Mouse (Mus musculus): ENCODE results near the gene 4931406C07Rik. TPM values are rescaled to one million over a fixed set of nuclear protein-coding genes. Genes with fewer than 3 reads are reported as not detected.

The 4931406C07Rik gene
- polyA plus RNA-seq (2012; rRNA removed) = 26.9 and 27.3 TPM in 2 replicates

DNA sequence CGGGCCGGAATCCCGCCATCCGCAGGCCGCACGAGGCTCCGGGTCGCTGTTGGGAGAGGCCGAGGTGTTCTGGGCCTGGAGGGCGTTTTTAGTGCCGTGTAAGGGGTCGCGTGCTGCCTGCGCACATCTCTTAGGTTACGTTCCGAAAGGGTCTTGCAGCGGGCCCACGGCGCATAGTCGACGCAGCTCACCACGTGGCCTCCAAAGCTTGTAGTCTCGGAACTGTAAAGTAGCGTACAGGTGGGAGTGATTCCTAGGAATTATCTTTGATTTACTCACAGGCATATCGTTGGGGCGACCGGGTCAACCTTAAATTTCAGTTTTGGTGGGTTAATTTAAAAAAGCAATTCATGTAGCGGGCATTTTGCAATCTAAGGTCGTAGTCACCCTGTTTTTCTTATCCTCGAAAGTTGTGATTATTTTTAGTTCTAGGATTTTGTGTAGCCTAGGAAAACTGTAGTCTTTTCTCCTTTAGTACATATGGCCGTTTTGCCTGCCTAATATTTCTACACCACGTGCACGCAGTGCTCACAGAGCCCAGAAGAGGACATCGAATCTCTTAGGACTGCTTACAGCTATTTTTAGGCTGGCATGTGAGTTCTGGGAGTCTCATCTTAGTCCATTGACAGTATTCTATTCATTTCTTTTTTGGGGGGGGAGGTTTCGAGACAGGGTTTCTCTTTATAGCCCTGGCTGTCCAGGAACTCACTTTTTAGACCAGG is at the start of gene 4931406C07Rik:
TSS of gene 4931406C07Rik (minus strand) at position 51 of the 722 bp plus-strand sequence.

DNA sequence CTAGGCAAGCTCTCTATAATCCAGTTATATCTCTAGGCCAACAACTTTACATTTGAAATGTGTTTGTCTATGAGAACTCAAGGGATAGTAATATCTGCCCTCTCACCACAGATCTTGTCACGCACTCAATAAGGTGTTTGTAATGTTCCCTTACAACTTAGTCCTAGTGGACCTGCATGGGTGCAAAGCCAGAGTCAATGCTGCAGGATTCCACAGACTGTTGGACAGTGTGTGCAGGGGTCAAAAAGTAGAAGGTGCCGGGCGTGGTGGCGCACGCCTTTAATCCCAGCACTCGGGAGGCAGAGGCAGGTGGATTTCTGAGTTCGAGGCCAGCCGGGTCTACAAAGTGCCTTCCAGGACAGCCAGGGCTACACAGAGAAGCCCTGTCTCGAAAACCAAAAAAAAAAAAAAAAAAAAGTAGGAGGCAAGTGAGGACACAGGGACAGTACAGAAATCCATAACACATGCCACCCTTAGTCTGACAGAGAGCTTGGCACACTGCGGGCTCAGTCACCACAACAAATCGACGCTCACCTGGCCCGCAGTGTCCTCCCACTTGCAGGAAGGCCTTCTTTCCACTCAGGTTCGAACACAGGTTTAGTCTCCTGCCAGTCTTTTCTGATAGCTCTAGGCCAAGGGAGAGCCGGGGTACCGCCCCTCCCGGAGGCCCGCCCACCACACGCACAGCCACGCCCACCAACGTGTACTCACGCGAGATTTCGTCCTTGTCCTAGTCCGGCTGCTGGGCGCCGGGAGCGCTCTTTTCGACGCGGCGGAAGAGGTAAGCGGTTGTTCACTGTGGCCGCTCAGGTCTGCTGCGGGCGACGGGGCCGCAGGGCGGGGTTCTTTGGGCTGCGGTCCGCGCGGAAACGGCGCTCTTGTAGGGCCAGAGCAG is 498 bp downstream of the 4931406C07Rik start, which contains the start of gene Taf1d:
TSS of gene Taf1d (plus strand) at position 712 of the 895 bp plus-strand sequence.

DNA sequence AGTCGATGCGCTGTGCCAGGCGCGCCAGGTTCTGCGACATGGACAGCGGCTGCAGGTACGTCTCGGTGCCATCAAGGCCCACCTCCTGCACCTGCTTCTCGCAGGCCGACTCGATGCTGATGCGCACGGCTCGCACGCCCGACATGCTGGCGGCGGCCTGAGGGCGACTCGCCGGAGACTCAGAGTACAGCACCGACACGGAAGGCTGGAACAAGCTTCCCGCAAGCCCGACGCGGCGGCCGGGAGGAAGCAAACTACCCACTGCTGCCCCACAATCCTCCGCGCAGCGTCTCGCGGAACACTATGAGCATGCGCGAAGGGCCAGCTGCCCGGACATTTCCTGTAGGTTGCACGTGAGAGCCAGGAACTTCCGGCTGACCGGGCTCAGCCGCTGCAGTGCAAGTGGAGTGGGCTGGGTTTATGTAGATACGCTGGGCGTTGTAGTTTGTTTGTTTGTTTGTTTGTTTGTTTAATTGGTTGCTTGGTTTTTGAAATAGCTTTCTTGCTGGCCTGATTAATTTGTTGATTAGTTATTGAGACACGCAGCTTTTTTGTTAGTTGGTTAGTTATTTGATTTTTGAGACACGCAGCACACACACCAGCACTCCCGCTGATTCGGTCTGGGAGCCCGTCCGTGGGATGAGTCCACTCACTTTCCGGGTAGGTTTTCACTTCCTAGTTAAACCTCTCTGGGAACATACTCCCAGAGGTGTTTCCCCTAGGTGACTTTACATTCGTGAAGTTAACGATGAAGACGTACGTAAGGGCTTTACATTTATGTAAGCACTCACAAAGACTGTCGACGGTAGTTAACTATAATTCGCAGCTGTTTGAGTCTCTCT is 26.4 kb downstream of the 4931406C07Rik start, which contains the start of gene Med17:
TSS of gene Med17 (minus strand) at position 283 of the 842 bp plus-strand sequence.

DNA sequence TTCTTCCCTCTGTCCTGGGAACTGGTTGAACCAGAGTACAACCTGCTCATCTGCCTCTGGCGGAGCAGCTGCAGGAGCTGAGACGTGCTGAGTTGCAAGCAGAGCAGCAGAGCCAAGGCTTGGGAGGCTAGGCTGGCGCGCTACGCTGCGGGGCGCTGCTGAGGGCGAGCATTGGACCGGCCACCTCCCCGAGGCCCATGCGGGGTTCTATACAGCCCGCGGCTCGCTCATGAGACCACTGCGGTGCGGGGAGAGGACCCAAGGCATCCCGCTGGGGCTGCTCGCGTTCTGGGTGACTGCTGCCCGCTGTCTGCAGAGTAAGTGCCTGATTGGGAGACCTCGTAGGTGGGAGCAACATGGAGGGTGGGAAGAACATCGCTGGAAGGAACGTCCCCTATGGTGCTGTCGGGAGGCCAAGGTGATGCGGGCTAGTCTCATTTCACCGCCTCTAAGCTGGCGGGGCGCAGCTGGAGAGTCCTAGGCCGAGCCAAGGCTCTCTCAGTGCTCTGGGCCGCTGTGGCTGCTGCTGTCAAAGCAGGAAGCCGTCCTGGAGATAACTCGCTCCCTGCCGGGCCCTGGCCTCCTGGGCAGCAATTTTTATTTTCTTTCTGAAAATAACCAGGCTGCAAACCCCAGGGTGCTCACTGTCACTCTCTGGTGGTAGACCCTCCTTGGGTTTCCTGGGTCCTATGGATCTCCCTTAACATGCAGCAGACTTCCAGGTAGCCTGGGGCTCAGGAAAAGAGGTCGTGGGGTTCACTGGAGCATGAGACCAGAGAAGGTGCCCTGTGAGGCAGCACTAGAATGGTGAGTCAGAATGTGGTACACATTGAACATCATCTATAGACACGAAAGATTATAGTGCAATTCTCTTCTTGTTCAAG is 67.0 kb downstream of the 4931406C07Rik start, which contains the start of gene Vstm5:
TSS of gene Vstm5 (plus strand) at position 4 of the 884 bp plus-strand sequence.

Other genes with a start within 250 kb of the 4931406C07Rik start
- 0.03 and 0.04 TPM in 2 replicates for gene Hephl1, start 194.3 kb downstream of the 4931406C07Rik start, polyA plus RNA-seq (2012; rRNA removed)
- 27.3 and 29.4 TPM in 2 replicates for gene Vstm5, start 67.4 kb downstream of the 4931406C07Rik start, polyA plus RNA-seq (2012; rRNA removed)
- gene Med17, start 26.5 kb downstream of the 4931406C07Rik start, polyA plus RNA-seq (2012; rRNA removed) = 46.2 and 51.4 TPM in 2 replicates
- gene Taf1d, start 234 bp downstream of the 4931406C07Rik start, polyA plus RNA-seq (2012; rRNA removed) = 64.0 and 75.3 TPM in 2 replicates
- 25.3 and 27.8 TPM in 2 replicates for gene Cep295, start 51.3 kb upstream of the 4931406C07Rik start, polyA plus RNA-seq (2012; rRNA removed)
- gene Smco4, start 187.0 kb upstream of the 4931406C07Rik start, polyA plus RNA-seq (2012; rRNA removed) = 5.8 and 6.6 TPM in 2 replicates